Mouse (Mus musculus) CH12.LX (cell line): Measurements from ENCODE around the gene Ywhag. TPM values are rescaled to one million over a fixed set of nuclear protein-coding genes. Genes with fewer than 3 reads are reported as not detected.

Experiments
- DNase-seq: peaks from one replicate; pipeline ENCODE4 v3.0.0-alpha.2; 2013; ENCODE audit errors: extremely low read depth
- H3K27ac ChIP-seq: 2 replicates; pipeline ENCODE4 v1.5.1; 2012; ENCODE audit warnings: low read depth, mild to moderate bottlenecking, control low read depth, moderate library complexity; ENCODE audit not compliant: insufficient read depth
- H3K27me3 ChIP-seq: replicated peaks from 2 replicates; pipeline ENCODE3; 2012; ENCODE audit warnings: inconsistent platforms
- H3K36me3 ChIP-seq, 2 experiments: replicated peaks in 1 of 2; 2 replicates each; pipeline versions ENCODE3 to v1.6.1; 2012; ENCODE audit warnings: inconsistent platforms in 1 of 2, low read length in 1 of 2, mild to moderate bottlenecking in 1 of 2, mixed read lengths in 1 of 2, moderate library complexity in 1 of 2; ENCODE audit not compliant: control insufficient read depth in 1 of 2, insufficient read depth in 1 of 2
- H3K4me1 ChIP-seq, 2 experiments: 2 replicates each; pipeline ENCODE4 v1.6.1; 2012; ENCODE audit warnings: inconsistent platforms in 1 of 2, moderate library complexity in 1 of 2; ENCODE audit not compliant: insufficient read depth in 2 of 2, control insufficient read depth in 1 of 2
- H3K4me2 ChIP-seq: 2 replicates; pipeline ENCODE4 v1.6.1; 2012; ENCODE audit warnings: low read depth, mild to moderate bottlenecking, control low read depth; ENCODE audit not compliant: poor library complexity, insufficient read depth, severe bottlenecking
- H3K4me3 ChIP-seq, 3 experiments: fragments of 150-350 bp in 1 of 3; sonication (generic) in 1 of 3; replicated peaks in 1 of 3; 2 replicates each; pipeline versions ENCODE3 to v1.5.1; 2011 to 2012; ENCODE audit warnings: low read depth in 2 of 3, low read length in 2 of 3, mild to moderate bottlenecking in 2 of 3, moderate library complexity in 2 of 3, control low read depth in 1 of 3, improper control_type of control experiment in 1 of 3, inconsistent platforms in 1 of 3, mixed read lengths in 1 of 3; ENCODE audit not compliant: poor library complexity in 1 of 3
- H3K79me2 ChIP-seq: replicated peaks from 2 replicates; pipeline ENCODE4 v1.6.1; 2012; ENCODE audit warnings: mild to moderate bottlenecking, moderate library complexity; ENCODE audit not compliant: control insufficient read depth, poor library complexity, insufficient read depth, severe bottlenecking; ENCODE audit errors: extremely low read depth
- H3K9ac ChIP-seq: 2 replicates; pipeline ENCODE4 v1.6.1; 2012; ENCODE audit warnings: low read depth, mild to moderate bottlenecking, control low read depth, moderate library complexity; ENCODE audit not compliant: insufficient read depth
- H3K9me3 ChIP-seq: replicated peaks from 2 replicates; pipeline ENCODE3; 2012; ENCODE audit warnings: low read length, inconsistent platforms, mixed read lengths
- CHD2 ChIP-seq: IDR thresholded peaks from 2 replicates; pipeline ENCODE4 v1.6.1; 2011; ENCODE audit warnings: low read length, improper control_type of control experiment
- E2F4 ChIP-seq: IDR thresholded peaks from 2 replicates; pipeline ENCODE4 v1.6.1; 2011; ENCODE audit warnings: low read depth, low read length, improper control_type of control experiment; ENCODE audit not compliant: insufficient replicate concordance
- ETS1 ChIP-seq: conservative IDR thresholded peaks from 2 replicates; pipeline ENCODE4 v1.6.1; 2012; ENCODE audit warnings: low read depth, mild to moderate bottlenecking, inconsistent platforms, low read length, improper control_type of control experiment, moderate library complexity
- JUND ChIP-seq: conservative IDR thresholded peaks from 2 replicates; pipeline ENCODE4 v1.6.1; 2011; ENCODE audit warnings: low read depth, low read length, improper control_type of control experiment
- KAT2A ChIP-seq: IDR thresholded peaks from 2 replicates; pipeline ENCODE4 v1.6.1; 2012; ENCODE audit warnings: low read length, improper control_type of control experiment, inconsistent platforms; ENCODE audit not compliant: insufficient replicate concordance
- MAZ ChIP-seq: IDR thresholded peaks from 2 replicates; pipeline ENCODE4 v1.6.1; 2012; ENCODE audit warnings: low read depth, mild to moderate bottlenecking, inconsistent platforms, low read length, improper control_type of control experiment, moderate library complexity
- MEF2A ChIP-seq: IDR thresholded peaks from 2 replicates; pipeline ENCODE4 v1.6.1; 2014; ENCODE audit warnings: low read depth, mild to moderate bottlenecking, inconsistent platforms, low read length, improper control_type of control experiment, borderline replicate concordance
- NELFE ChIP-seq: IDR thresholded peaks from 2 replicates; pipeline ENCODE4 v1.6.1; 2011; ENCODE audit warnings: low read depth, low read length, improper control_type of control experiment
- NRF1 ChIP-seq: IDR thresholded peaks from 2 replicates; pipeline ENCODE4 v1.6.1; 2014; ENCODE audit warnings: low read depth, mild to moderate bottlenecking, inconsistent platforms, low read length, improper control_type of control experiment, moderate library complexity
- PAX5 ChIP-seq: IDR thresholded peaks from 2 replicates; pipeline ENCODE4 v1.6.1; 2012; ENCODE audit warnings: low read length, inconsistent platforms, mixed read lengths
- POLR2A ChIP-seq: IDR thresholded peaks from 2 replicates; pipeline ENCODE4 v1.6.1; 2011; ENCODE audit warnings: low read depth, mild to moderate bottlenecking, improper control_type of control experiment, low read length
- RCOR1 ChIP-seq: conservative IDR thresholded peaks from 2 replicates; pipeline ENCODE4 v1.6.1; 2012; ENCODE audit warnings: low read depth, mild to moderate bottlenecking, inconsistent platforms, low read length, improper control_type of control experiment
- SIN3A ChIP-seq: IDR thresholded peaks from 2 replicates; pipeline ENCODE4 v1.6.1; 2012; ENCODE audit warnings: low read length, improper control_type of control experiment, inconsistent platforms
- SMC3 ChIP-seq: IDR thresholded peaks from 2 replicates; pipeline ENCODE4 v1.6.1; 2011; ENCODE audit warnings: low read depth, low read length, improper control_type of control experiment
- TBP ChIP-seq: conservative IDR thresholded peaks from 2 replicates; pipeline ENCODE4 v1.6.1; 2011; ENCODE audit warnings: low read depth, low read length, improper control_type of control experiment
- TCF12 ChIP-seq: IDR thresholded peaks from 2 replicates; pipeline ENCODE4 v1.6.1; 2014; ENCODE audit warnings: low read depth, mild to moderate bottlenecking, inconsistent platforms, low read length, improper control_type of control experiment
- UBTF ChIP-seq: IDR thresholded peaks from 2 replicates; pipeline ENCODE4 v1.6.1; 2012; ENCODE audit warnings: low read depth, mild to moderate bottlenecking, inconsistent platforms, low read length, improper control_type of control experiment, moderate library complexity
- USF1 ChIP-seq: IDR thresholded peaks from 2 replicates; pipeline ENCODE4 v1.6.1; 2014; ENCODE audit warnings: low read depth, mild to moderate bottlenecking, inconsistent platforms, low read length, improper control_type of control experiment
- ZC3H11A ChIP-seq: IDR thresholded peaks from 2 replicates; pipeline ENCODE4 v1.6.1; 2012; ENCODE audit warnings: low read depth, mild to moderate bottlenecking, inconsistent platforms, low read length, improper control_type of control experiment
- ZNF384 ChIP-seq: IDR thresholded peaks from 2 replicates; pipeline ENCODE4 v1.6.1; 2012; ENCODE audit warnings: low read depth, low read length, improper control_type of control experiment, inconsistent platforms
- dilution Hi-C: fragments of 300-500 bp; cut with MboI; formaldehyde crosslinking; loops from 2 replicates; pipeline ENCODE4 v1.14.3; 2020; ENCODE audit warnings: low sequenced_read_pairs; ENCODE audit not compliant: extremely low pct_unique_long_range_greater_than_20kb, extremely low pct_ligation_motif_present
- in situ Hi-C: fragments of 300-500 bp; cut with MboI; formaldehyde crosslinking; loops from 3 replicates; pipeline ENCODE4 v1.14.3; 2019; ENCODE audit warnings: low sequenced_read_pairs, low pct_ligation_motif_present, low pct_unique_long_range_greater_than_20kb, mixed read lengths
- polyA plus RNA-seq: library from polyadenylated mRNA; unstranded; fragments of >175 nt; gene quantifications from 2 replicates; pipeline ENCODE4 v1.2.1, GENCODE M21; 2012; ENCODE audit warnings: low read depth; ENCODE audit not compliant: insufficient read length
- total RNA-seq, 2 experiments: library from RNA; depleted of rRNA; stranded (reverse); fragments of 300-350 nt in 1 of 2; fragments of >200 nt in 1 of 2; gene quantifications; 2 replicates each; pipeline ENCODE4 v1.2.3; 2012 to 2014

The Ywhag gene
- total and polyA plus RNA-seq, 3 experiments = 55.3 to 239 (median 77.3) TPM

DNA sequence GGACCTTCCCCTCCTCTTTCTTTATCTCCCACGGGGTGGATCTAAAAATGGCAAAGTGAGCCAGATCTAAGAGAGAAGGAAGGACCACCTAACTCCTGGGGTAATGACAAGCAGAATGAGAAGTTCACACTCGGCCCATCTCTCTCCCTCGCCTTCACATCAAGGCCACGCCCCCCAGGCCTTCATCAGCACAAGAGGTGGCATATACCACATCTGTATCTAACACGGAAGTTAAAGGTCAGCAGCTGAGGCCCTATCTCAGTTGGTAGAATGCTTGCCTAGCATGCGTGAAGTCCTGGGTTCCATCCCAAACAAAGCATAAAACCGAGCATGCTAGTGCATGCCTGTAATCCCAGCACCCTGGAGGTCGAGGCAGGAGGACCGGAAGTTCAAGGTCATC lies 60.7 kb downstream of the Ywhag start:
- Histone ChIP-seq H3K79me2 (no peaks in the 10 kb centered on the region), H3K36me3 (no peaks in the 10 kb centered on the region), H3K4me1 (peaks cover 2 to 41% of the 10 kb centered on the region in 2 experiments; a peak in 3 of 4 replicates)
- TF ChIP-seq PAX5 (no peak), TCF12 (no peak), ZNF384 (no peak), ETS1 (no peak)
- TF ChIP-seq, all 38 proteins: peak for 0
- Histone ChIP-seq H3K27ac (no peak overlapping the region), H3K27me3 (no peaks in the 10 kb centered on the region), H3K9me3 (peaks cover 8% of the 10 kb centered on the region), H3K4me3 (no peak overlapping the region), H3K9ac (no peak overlapping the region), H3K4me2 (no peak overlapping the region)
- DNase-seq = no peak
- dilution Hi-C loops (no loop called here), in situ Hi-C loops (no loop called here)

DNA sequence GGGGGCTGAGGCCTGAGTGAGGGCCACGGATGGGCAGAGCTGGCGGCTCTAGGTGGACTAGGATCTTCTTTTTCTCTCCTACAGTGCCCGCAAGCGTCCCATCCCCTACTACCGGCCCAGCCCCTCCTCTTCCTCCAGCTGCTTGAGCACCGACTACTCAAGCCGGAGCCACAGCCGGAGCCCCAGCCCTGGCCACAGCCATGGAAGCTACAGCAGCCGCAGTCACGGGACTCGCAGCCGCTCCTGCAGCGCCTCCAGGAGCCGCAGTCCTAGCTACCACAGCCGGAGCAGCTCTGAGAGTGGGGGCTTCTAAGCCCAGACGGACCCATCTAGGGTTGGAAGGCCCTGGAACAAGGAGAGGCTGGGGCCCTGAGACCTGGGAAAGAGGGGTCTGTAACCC lies 61.4 kb downstream of the Ywhag start:
- in situ Hi-C loops = no loop called here
- Histone ChIP-seq H3K9me3 (peaks cover 14% of the 10 kb centered on the region), H3K4me2 (no peak overlapping the region), H3K79me2 (no peaks in the 10 kb centered on the region), H3K27ac (no peak overlapping the region), H3K27me3 (no peaks in the 10 kb centered on the region), H3K4me3 (no peak overlapping the region), H3K36me3 (no peaks in the 10 kb centered on the region), H3K9ac (no peak overlapping the region), H3K4me1 (peaks cover 2 to 40% of the 10 kb centered on the region in 2 experiments; a peak in 3 of 4 replicates)
- dilution Hi-C loops = no loop called here
- no peak for DNase-seq
- TF ChIP-seq SMC3 (no peak), CHD2 (no peak), ZNF384 (no peak), ZC3H11A (no peak), NELFE (no peak), JUND (no peak), NRF1 (no peak), TBP (no peak), E2F4 (no peak), ETS1 (no peak), SIN3A (no peak), KAT2A (no peak), POLR2A (no peak), TCF12 (no peak), MEF2A (no peak), USF1 (no peak), MAZ (no peak), UBTF (no peak), RCOR1 (no peak)
